Mouse (Mus musculus) heart, embryonic 14.5 days (tissue): ENCODE measurements around the gene Chd6. TPM values are rescaled to one million over a fixed set of nuclear protein-coding genes. Genes with fewer than 3 reads are reported as not detected.

Experiments used
- ATAC-seq: fragments of 200-750 bp; cut with Nextera tagmentation; 2 replicates; pipeline ENCODE4 v1.8.0; 2017; ENCODE audit warnings: low read depth, moderate TSS enrichment; ENCODE audit not compliant: insufficient number of reproducible peaks, insufficient read depth, low FRiP score
- H3K27ac ChIP-seq, 2 experiments: fragments of 200-500 bp in 1 of 2; fragments of 300-500 bp in 1 of 2; sonication (generic) in 1 of 2; replicated peaks in 1 of 2; 2 replicates each; pipeline ENCODE4 v1.5.1; 2012 to 2014; ENCODE audit warnings: low read depth in 2 of 2, low read length in 2 of 2, control low read depth in 1 of 2, mild to moderate bottlenecking in 1 of 2, mixed read lengths in 1 of 2; ENCODE audit not compliant: control insufficient read depth in 1 of 2, insufficient read depth in 1 of 2
- H3K27me3 ChIP-seq: fragments of 300-500 bp; sonication (generic); 2 replicates; pipeline ENCODE4 v1.6.1; 2014; ENCODE audit warnings: mild to moderate bottlenecking, low read length, control low read depth; ENCODE audit not compliant: control insufficient read depth, insufficient read depth
- H3K36me3 ChIP-seq: fragments of 300-500 bp; sonication (generic); 2 replicates; pipeline ENCODE4 v1.6.1; 2014; ENCODE audit warnings: mild to moderate bottlenecking, control low read depth, low read length, mixed read lengths; ENCODE audit not compliant: control insufficient read depth, insufficient read depth
- H3K4me1 ChIP-seq, 2 experiments: fragments of 200-500 bp in 1 of 2; fragments of 300-500 bp in 1 of 2; sonication (generic) in 1 of 2; 2 replicates each; pipeline ENCODE4 v1.6.1; 2012 to 2014; ENCODE audit warnings: low read length in 2 of 2, control low read depth in 1 of 2, mixed read lengths in 1 of 2; ENCODE audit not compliant: control insufficient read depth in 2 of 2, insufficient read depth in 2 of 2
- H3K4me2 ChIP-seq: fragments of 300-500 bp; sonication (generic); 2 replicates; pipeline ENCODE4 v1.6.1; 2014; ENCODE audit warnings: mild to moderate bottlenecking, low read length
- H3K4me3 ChIP-seq, 2 experiments: fragments of 200-500 bp in 1 of 2; fragments of 300-500 bp in 1 of 2; sonication (generic) in 1 of 2; 2 replicates each; pipeline ENCODE4 v1.5.1; 2012 to 2014; ENCODE audit warnings: low read length in 2 of 2, mild to moderate bottlenecking in 2 of 2, control low read depth in 1 of 2, low read depth in 1 of 2, moderate library complexity in 1 of 2; ENCODE audit not compliant: control insufficient read depth in 1 of 2, insufficient read depth in 1 of 2
- H3K9ac ChIP-seq: fragments of 300-500 bp; sonication (generic); 2 replicates; pipeline ENCODE4 v1.6.1; 2014; ENCODE audit warnings: mild to moderate bottlenecking, low read length
- H3K9me3 ChIP-seq: fragments of 300-500 bp; sonication (generic); 2 replicates; pipeline ENCODE4 v1.6.1; 2016; ENCODE audit warnings: low read length, control low read depth; ENCODE audit not compliant: control insufficient read depth
- WGBS: fragments of 180-500 bp; shearing (Covaris S2); extraction: QIAGEN DNeasy Blood & Tissue Kit; methylation state at CpG from one replicate; pipeline ENCODE4 v1.1.7; 2014; 5-methylcytosine and 5-hydroxymethylcytosine counted together
- polyA plus RNA-seq: library from polyadenylated mRNA; unstranded; fragments of >200 nt; fragmentation: Nextera tagmentation; extraction: Ambion mirVana; gene quantifications from 2 replicates; pipeline ENCODE4 v1.2.1, GENCODE M21; 2014

Chd6 gene
- polyA plus RNA-seq: 17.9 and 21.1 TPM in 2 replicates

GRCm38 (mm10) chr2:161108933-161109371, at the start of gene Chd6:
Gene Chd6, minus strand, starts transcription at chr2:161109075.
- H3K9me3 ChIP-seq: no peaks in the 10 kb centered on the region

GRCm38 (mm10) chr2:161150004-161150842, 41.3 kb upstream of the Chd6 start:
- H3K27ac ChIP-seq: no peak overlapping the region
- WGBS: 71% methylated on average over 7 of the region's 7 CpGs
- no peak for ATAC-seq

More at GRCm38 (mm10) chr2:161108933-161109371, at the start of gene Chd6:
- Histone ChIP-seq H3K36me3 (peaks cover 3% of the 10 kb centered on the region; the same call in 1 of the 2 replicates), H3K27me3 (no peaks in the 10 kb centered on the region), H3K9ac (peak within 1 kb of the TSS; percentile 99), H3K4me3 (peak within 1 kb of the TSS; percentile 95 to 99), H3K27ac (peak within 1 kb of the TSS; percentile 97 to 99), H3K4me2 (peak within 1 kb of the TSS; percentile 74), H3K4me1 (peaks cover 2 to 17% of the 10 kb centered on the region in 2 experiments; a peak in 3 of 4 replicates)
- WGBS: under 1% methylated on average over 27 of the region's 27 CpGs
- peak; percentile 98 for ATAC-seq

GRCm38 (mm10) chr2:161148428-161149020, 39.6 kb upstream of the Chd6 start:
- 44% methylated on average over 3 of the region's 3 CpGs for WGBS
- no peak overlapping the region for H3K4me2 ChIP-seq
- H3K27ac ChIP-seq: no peak overlapping the region
- H3K4me3 ChIP-seq: no peak overlapping the region
- H3K9me3 ChIP-seq: no peaks in the 10 kb centered on the region
- H3K27me3 ChIP-seq: no peaks in the 10 kb centered on the region
- no peaks in the 10 kb centered on the region for H3K36me3 ChIP-seq
- no peak overlapping the region for H3K9ac ChIP-seq
- no peaks in the 10 kb centered on the region for H3K4me1 ChIP-seq
- no peak for ATAC-seq

More at GRCm38 (mm10) chr2:161150004-161150842, 41.3 kb upstream of the Chd6 start:
- H3K4me2 ChIP-seq: no peak overlapping the region
- no peaks in the 10 kb centered on the region for H3K27me3 ChIP-seq
- H3K4me3 ChIP-seq: no peak overlapping the region
- no peaks in the 10 kb centered on the region for H3K4me1 ChIP-seq
- no peaks in the 10 kb centered on the region for H3K36me3 ChIP-seq
- H3K9me3 ChIP-seq: no peaks in the 10 kb centered on the region
- no peak overlapping the region for H3K9ac ChIP-seq

- H3K27ac ChIP-seq: no peak overlapping the region
- WGBS: 59% methylated on average over 4 of the region's 4 CpGs
- H3K9ac ChIP-seq: no peak overlapping the region
- no peaks in the 10 kb centered on the region for H3K27me3 ChIP-seq
- H3K4me1 ChIP-seq: no peaks in the 10 kb centered on the region
- H3K36me3 ChIP-seq: no peaks in the 10 kb centered on the region
- H3K4me2 ChIP-seq: no peak overlapping the region
- no peak for ATAC-seq
- H3K9me3 ChIP-seq: no peaks in the 10 kb centered on the region
- no peak overlapping the region for H3K4me3 ChIP-seq
These were observed 39.0 kb upstream of the Chd6 start for GRCm38 (mm10) chr2:161147656-161148427.

GRCm38 (mm10) chr2:161144799-161145198, 35.9 kb upstream of the Chd6 start:
- WGBS: 81% methylated on average over 4 of the region's 4 CpGs
- Histone ChIP-seq H3K4me1 (no peaks in the 10 kb centered on the region), H3K4me3 (no peak overlapping the region), H3K9me3 (no peaks in the 10 kb centered on the region), H3K4me2 (no peak overlapping the region), H3K27me3 (no peaks in the 10 kb centered on the region), H3K9ac (no peak overlapping the region), H3K36me3 (no peaks in the 10 kb centered on the region), H3K27ac (no peak overlapping the region)
- no peak for ATAC-seq

GRCm38 (mm10) chr2:161138672-161139536, 30.0 kb upstream of the Chd6 start:
- WGBS: 46% methylated on average over 11 of the region's 11 CpGs
- no peak for ATAC-seq
- Histone ChIP-seq H3K9me3 (no peaks in the 10 kb centered on the region), H3K4me2 (no peak overlapping the region), H3K36me3 (no peaks in the 10 kb centered on the region), H3K27ac (no peak overlapping the region), H3K27me3 (no peaks in the 10 kb centered on the region), H3K4me3 (no peak overlapping the region), H3K4me1 (no peaks in the 10 kb centered on the region), H3K9ac (no peak overlapping the region)
